Comparison of ENCODE assay signal across 30 mouse cellular contexts in genomic region chr11:41818014-41818413, GRCm38 (mm10).
DNase-seq lines count a peak whose midpoint lies in the region; ATAC-seq lines count a peak whose summit lies in the region.
"Had no signal": no experiment of that assay in that cellular context is flagged by ENCODE, and none has a peak within 500 bp of the region (broad histone marks: within the 10 kb centered on the region; RNA-seq: fewer than 3 reads in every experiment).

No protein-coding gene starts in this region.

- H3K4me1 ChIP-seq in intestine, embryonic 16.5 days (ENCODE audit: control insufficient read depth, insufficient read depth, low read length): no peaks in the 10 kb centered on the region
- H3K4me1 ChIP-seq: embryonic facial prominence, embryonic 10.5 days; embryonic facial prominence, embryonic 13.5 days; forebrain, embryonic 12.5 days; forebrain, embryonic 15.5 days; heart, embryonic 12.5 days; heart, embryonic 15.5 days; hindbrain, embryonic 10.5 days; hindbrain, embryonic 13.5 days; intestine, embryonic 15.5 days had no signal

- no peak overlapping the region for H3K4me2 ChIP-seq in intestine, embryonic 16.5 days (ENCODE audit: low read depth, low read length)
- H3K4me2 ChIP-seq: embryonic facial prominence, embryonic 13.5 days; forebrain, embryonic 12.5 days; forebrain, embryonic 15.5 days; heart, embryonic 12.5 days; heart, embryonic 15.5 days; hindbrain, embryonic 13.5 days; intestine, embryonic 15.5 days had no signal

- H3K36me3 ChIP-seq in intestine, embryonic 16.5 days (ENCODE audit: control insufficient read depth, insufficient read depth, low read length): no peaks in the 10 kb centered on the region
- H3K36me3 ChIP-seq: embryonic facial prominence, embryonic 10.5 days; embryonic facial prominence, embryonic 13.5 days; forebrain, embryonic 12.5 days; forebrain, embryonic 15.5 days; G1E; heart, embryonic 12.5 days; heart, embryonic 15.5 days; hindbrain, embryonic 10.5 days; hindbrain, embryonic 13.5 days; intestine, embryonic 15.5 days had no signal

- no peak overlapping the region for H3K9ac ChIP-seq in intestine, embryonic 16.5 days (ENCODE audit: low read depth, low read length)
- H3K9ac ChIP-seq: embryonic facial prominence, embryonic 13.5 days; forebrain, embryonic 12.5 days; forebrain, embryonic 15.5 days; heart, embryonic 12.5 days; heart, embryonic 15.5 days; hindbrain, embryonic 13.5 days; intestine, embryonic 15.5 days had no signal

- H3K4me3 ChIP-seq in intestine, embryonic 16.5 days (ENCODE audit: low read length): no peak overlapping the region
- H3K4me3 ChIP-seq: embryonic facial prominence, embryonic 10.5 days; embryonic facial prominence, embryonic 13.5 days; erythroblast, embryonic 14.5 days; forebrain, embryonic 12.5 days; forebrain, embryonic 15.5 days; gastrocnemius, adult 2 months; heart, embryonic 12.5 days; heart, embryonic 15.5 days; hindbrain, embryonic 10.5 days; hindbrain, embryonic 13.5 days; intestine, embryonic 15.5 days had no signal

- WGBS in intestine, embryonic 16.5 days: 91% methylated on average over 2 of the region's 2 CpGs

- peak; percentile 21 for DNase-seq in cerebellum, adult 9-10 months
- DNase-seq in cerebellum, adult 8-10 months: no peak
- peak; percentile 3 for DNase-seq in left cerebral cortex, adult 11 months (ENCODE audit: low spot score)
- DNase-seq in left cerebral cortex, postnatal 36 days (ENCODE audit: low spot score in 2 of 2): no peak
- peak; percentile 82 for DNase-seq in brain, adult 2 months (ENCODE audit: low read depth, low spot score)
- peak; percentile 50 for DNase-seq in telencephalon, adult 2 months (ENCODE audit: low read depth, low spot score)
- DNase-seq: adrenal gland, postnatal 10 days; adrenal gland, postnatal 36 days; B cell, adult 2 months; embryo, embryonic 11 days; gastrocnemius, adult 2 months; gastrocnemius, postnatal 25 days; heart, adult 18-20 months; heart, postnatal 10 days; heart, postnatal 36 days had no signal

- H3K27ac ChIP-seq in intestine, embryonic 16.5 days (ENCODE audit: low read length): no peak overlapping the region
- H3K27ac ChIP-seq: embryonic facial prominence, embryonic 10.5 days; embryonic facial prominence, embryonic 13.5 days; forebrain, embryonic 12.5 days; forebrain, embryonic 15.5 days; gastrocnemius, adult 2 months; heart, embryonic 15.5 days; hindbrain, embryonic 10.5 days; hindbrain, embryonic 13.5 days; intestine, embryonic 15.5 days had no signal

- H3K27me3 ChIP-seq in intestine, embryonic 16.5 days (replicated peaks; ENCODE audit: control insufficient read depth, insufficient read depth, low read length): no peaks in the 10 kb centered on the region
- H3K27me3 ChIP-seq: CH12.LX; embryonic facial prominence, embryonic 13.5 days; forebrain, embryonic 12.5 days; forebrain, embryonic 15.5 days; heart, embryonic 12.5 days; heart, embryonic 15.5 days; hindbrain, embryonic 13.5 days; intestine, embryonic 15.5 days; Patski had no signal

- H3K9me3 ChIP-seq in intestine, embryonic 16.5 days (ENCODE audit: control insufficient read depth, low read length): no peaks in the 10 kb centered on the region
- H3K9me3 ChIP-seq: embryonic facial prominence, embryonic 10.5 days; embryonic facial prominence, embryonic 13.5 days; forebrain, embryonic 12.5 days; forebrain, embryonic 15.5 days; G1E; heart, embryonic 12.5 days; heart, embryonic 15.5 days; hindbrain, embryonic 10.5 days; hindbrain, embryonic 13.5 days; intestine, embryonic 15.5 days had no signal

- ATAC-seq in intestine, embryonic 16.5 days: no peak
- ATAC-seq: forebrain, embryonic 15.5 days; hindbrain, embryonic 16.5 days; intestine, embryonic 15.5 days; Patski had no signal

- intact Hi-C loops in left cerebral cortex, postnatal 36 days (cut with DNase I): no loop called here

Comparison
In these comparisons a context has a peak if more than half of its experiments do, and no peak if none do; other contexts are left out.
1. DNase-seq: peak in cerebellum, adult 9-10 months (single experiment), left cerebral cortex, adult 11 months (single experiment), brain, adult 2 months (single experiment) and telencephalon, adult 2 months (single experiment); none in cerebellum, adult 8-10 months (single experiment) and left cerebral cortex, postnatal 36 days (0 of 2).